Mouse (Mus musculus) thymus, adult 2 months (tissue): ENCODE measurements around the gene Tuba8. TPM values are rescaled to one million over a fixed set of nuclear protein-coding genes. Genes with fewer than 3 reads are reported as not detected.

ENCODE experiments used
- DNase-seq: peaks from one replicate; pipeline ENCODE4 v3.0.0; 2021
- H3K27ac ChIP-seq: fragments of 200-500 bp; 2 replicates; pipeline ENCODE4 v1.5.1; 2012; ENCODE audit warnings: low read length, control low read depth; ENCODE audit not compliant: control insufficient read depth, insufficient read depth
- H3K27me3 ChIP-seq: fragments of 200-500 bp; 2 replicates; pipeline ENCODE4 v1.6.1; 2012; ENCODE audit warnings: mild to moderate bottlenecking, low read length, moderate library complexity, mixed read lengths; ENCODE audit not compliant: control insufficient read depth, insufficient read depth
- H3K36me3 ChIP-seq: fragments of 200-500 bp; 2 replicates; pipeline ENCODE4 v1.6.1; 2012; ENCODE audit warnings: mild to moderate bottlenecking, low read length, moderate library complexity; ENCODE audit not compliant: control insufficient read depth, insufficient read depth
- H3K4me1 ChIP-seq: fragments of 200-500 bp; replicated peaks from 2 replicates; pipeline ENCODE4 v1.6.1; 2012; ENCODE audit warnings: low read length; ENCODE audit not compliant: control insufficient read depth, insufficient read depth
- H3K4me3 ChIP-seq: fragments of 200-500 bp; 2 replicates; pipeline ENCODE4 v1.5.1; 2012; ENCODE audit warnings: mild to moderate bottlenecking, low read length, control low read depth, moderate library complexity; ENCODE audit not compliant: control insufficient read depth, insufficient read depth
- CTCF ChIP-seq: fragments of 200-500 bp; IDR thresholded peaks from 2 replicates; pipeline ENCODE4 v1.5.1; 2012; ENCODE audit warnings: mild to moderate bottlenecking, control low read depth, low read length, moderate library complexity, borderline replicate concordance; ENCODE audit not compliant: control insufficient read depth, poor library complexity, insufficient read depth; ENCODE audit errors: extremely low read depth
- POLR2A ChIP-seq: fragments of 200-500 bp; IDR thresholded peaks from 2 replicates; pipeline ENCODE4 v1.6.1; 2012; ENCODE audit warnings: mild to moderate bottlenecking, low read length, control low read depth, moderate library complexity; ENCODE audit not compliant: control insufficient read depth, poor library complexity, insufficient read depth; ENCODE audit errors: extremely low read depth
- WGBS: fragments of 180-500 bp; shearing (Covaris S2); methylation state at CpG from one replicate; pipeline ENCODE4 v1.1.7; 2018; 5-methylcytosine and 5-hydroxymethylcytosine counted together
- polyA plus RNA-seq: library from polyadenylated mRNA; depleted of rRNA; stranded (reverse); fragments of >200 nt; gene quantifications from 2 replicates; pipeline ENCODE4 v1.2.3, GENCODE M21; 2012

Gene Tuba8
- polyA plus RNA-seq, 1 experiment, result 4.3 TPM

- 21% methylated on average over 6 of the region's 6 CpGs for WGBS
- Histone ChIP-seq H3K4me1 (peaks cover 48% of the 10 kb centered on the region), H3K4me3 (no peak overlapping the region), H3K27ac (peak overlapping the region; percentile 97), H3K27me3 (no peaks in the 10 kb centered on the region), H3K36me3 (no peaks in the 10 kb centered on the region)
- TF ChIP-seq CTCF (no peak), POLR2A (no peak)
- DNase-seq, result no peak
Observed at GRCm38 (mm10) chr6:121224993-121225392, 14.5 kb downstream of the Tuba8 start.

GRCm38 (mm10) chr6:121226043-121226442 is 15.5 kb downstream of the Tuba8 start:
- H3K27me3 ChIP-seq, result no peaks in the 10 kb centered on the region
- peak; percentile 51 for DNase-seq
- WGBS, result 2% methylated on average over 4 of the region's 4 CpGs
- TF ChIP-seq POLR2A (no peak), CTCF (no peak)
- H3K4me3 ChIP-seq, result no peak overlapping the region
- H3K27ac ChIP-seq, result peak overlapping the region; percentile 97
- H3K4me1 ChIP-seq, result peaks cover 45% of the 10 kb centered on the region
- H3K36me3 ChIP-seq, result no peaks in the 10 kb centered on the region

GRCm38 (mm10) chr6:121226744-121227143 is 16.2 kb downstream of the Tuba8 start:
- H3K27me3 ChIP-seq, result no peaks in the 10 kb centered on the region
- no peak overlapping the region for H3K4me3 ChIP-seq
- no peak for DNase-seq
- peak overlapping the region; percentile 97 for H3K27ac ChIP-seq
- WGBS, result 7% methylated on average over 2 of the region's 2 CpGs
- TF ChIP-seq CTCF, result no peak
- no peak for TF ChIP-seq POLR2A
- peaks cover 45% of the 10 kb centered on the region for H3K4me1 ChIP-seq
- no peaks in the 10 kb centered on the region for H3K36me3 ChIP-seq

DNA sequence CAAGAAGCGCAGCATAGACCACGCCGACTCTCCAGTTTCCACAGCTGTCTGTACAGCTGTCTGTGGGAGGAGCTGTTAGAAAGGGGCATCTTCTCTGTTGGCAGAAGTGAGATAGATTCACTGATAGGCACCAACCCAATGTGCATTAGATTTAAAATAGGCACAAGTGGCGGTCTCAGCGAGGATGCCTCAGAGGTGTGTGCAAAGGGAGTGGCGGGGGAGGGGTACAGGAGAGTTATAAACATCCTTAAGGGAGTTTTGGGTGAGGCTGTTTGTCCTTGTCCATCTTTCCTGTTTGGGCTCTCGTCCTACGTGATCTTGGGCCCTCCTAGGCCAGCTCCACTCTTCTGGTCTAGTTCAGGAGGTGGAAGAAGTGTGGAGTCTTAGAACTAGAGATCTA is 17.9 kb downstream of the Tuba8 start:
- Histone ChIP-seq H3K27ac (peak overlapping the region; percentile 50), H3K4me1 (peaks cover 40% of the 10 kb centered on the region), H3K36me3 (no peaks in the 10 kb centered on the region), H3K4me3 (no peak overlapping the region), H3K27me3 (no peaks in the 10 kb centered on the region)
- no peak for DNase-seq
- 26% methylated on average over 8 of the region's 8 CpGs for WGBS
- no peak for TF ChIP-seq POLR2A
- no peak for TF ChIP-seq CTCF

- Histone ChIP-seq H3K36me3 (no peaks in the 10 kb centered on the region), H3K4me1 (peaks cover 16% of the 10 kb centered on the region), H3K27me3 (no peaks in the 10 kb centered on the region), H3K4me3 (no peak overlapping the region), H3K27ac (no peak overlapping the region)
- 64% methylated on average over 1 of the region's 1 CpGs for WGBS
- DNase-seq, result no peak
- TF ChIP-seq POLR2A (no peak), CTCF (no peak)
Observed at GRCm38 (mm10) chr6:121232652-121233051, 22.2 kb downstream of the Tuba8 start.

DNA sequence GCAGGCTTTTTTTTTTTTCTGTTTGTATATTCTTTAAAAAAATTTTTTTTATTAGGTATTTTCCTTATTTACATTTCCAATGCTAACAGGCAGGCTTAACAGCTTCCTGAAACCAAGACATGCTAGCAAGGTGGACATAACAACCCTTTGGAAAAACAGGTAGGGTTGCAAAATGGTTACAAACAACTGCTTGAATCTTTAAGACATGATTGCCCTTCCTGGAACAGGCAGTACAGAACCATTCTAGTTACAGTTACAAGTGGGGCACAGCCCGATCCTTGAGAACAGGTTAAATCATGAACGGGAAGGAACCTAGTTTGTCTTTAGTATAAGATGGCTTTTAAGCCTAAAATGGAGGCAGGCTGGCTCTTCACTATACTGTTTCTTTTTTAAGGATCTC is 25.9 kb downstream of the Tuba8 start:
- H3K36me3 ChIP-seq, result no peaks in the 10 kb centered on the region
- DNase-seq, result no peak
- no peaks in the 10 kb centered on the region for H3K27me3 ChIP-seq
- peaks cover 8% of the 10 kb centered on the region for H3K4me1 ChIP-seq
- H3K4me3 ChIP-seq, result no peak overlapping the region
- TF ChIP-seq POLR2A, result no peak
- no peak for TF ChIP-seq CTCF
- no peak overlapping the region for H3K27ac ChIP-seq
- WGBS, result 93% methylated on average over 2 of the region's 2 CpGs

DNA sequence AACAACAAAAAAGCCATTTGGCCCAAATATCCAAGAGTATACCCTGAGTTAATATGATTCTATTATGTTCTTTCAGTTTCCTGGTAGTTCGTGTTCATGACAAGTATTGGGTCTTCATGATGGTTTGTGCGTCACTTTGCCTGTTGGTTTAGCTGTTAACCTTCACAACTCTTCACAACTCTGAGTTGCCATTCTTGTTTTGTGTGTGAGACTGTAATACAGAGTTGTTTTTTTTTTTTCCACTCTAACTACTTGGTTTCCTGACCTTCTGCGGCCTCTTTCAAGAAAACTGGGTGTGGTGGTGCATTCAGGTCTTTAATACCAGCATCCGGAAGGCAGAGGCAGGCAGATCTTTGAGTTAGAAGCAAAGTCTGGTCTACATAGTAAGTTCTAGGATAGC is 27.7 kb downstream of the Tuba8 start:
- WGBS, result 92% methylated on average over 4 of the region's 4 CpGs
- no peak overlapping the region for H3K27ac ChIP-seq
- peaks cover 21% of the 10 kb centered on the region for H3K4me1 ChIP-seq

More for the DNA sequence above, 27.7 kb downstream of the Tuba8 start:
- Histone ChIP-seq H3K36me3 (no peaks in the 10 kb centered on the region), H3K27me3 (no peaks in the 10 kb centered on the region), H3K4me3 (no peak overlapping the region)
- TF ChIP-seq CTCF, result no peak
- no peak for TF ChIP-seq POLR2A
- no peak for DNase-seq
